Mouse (Mus musculus): Measurements from ENCODE around the gene Nts.

DNA sequence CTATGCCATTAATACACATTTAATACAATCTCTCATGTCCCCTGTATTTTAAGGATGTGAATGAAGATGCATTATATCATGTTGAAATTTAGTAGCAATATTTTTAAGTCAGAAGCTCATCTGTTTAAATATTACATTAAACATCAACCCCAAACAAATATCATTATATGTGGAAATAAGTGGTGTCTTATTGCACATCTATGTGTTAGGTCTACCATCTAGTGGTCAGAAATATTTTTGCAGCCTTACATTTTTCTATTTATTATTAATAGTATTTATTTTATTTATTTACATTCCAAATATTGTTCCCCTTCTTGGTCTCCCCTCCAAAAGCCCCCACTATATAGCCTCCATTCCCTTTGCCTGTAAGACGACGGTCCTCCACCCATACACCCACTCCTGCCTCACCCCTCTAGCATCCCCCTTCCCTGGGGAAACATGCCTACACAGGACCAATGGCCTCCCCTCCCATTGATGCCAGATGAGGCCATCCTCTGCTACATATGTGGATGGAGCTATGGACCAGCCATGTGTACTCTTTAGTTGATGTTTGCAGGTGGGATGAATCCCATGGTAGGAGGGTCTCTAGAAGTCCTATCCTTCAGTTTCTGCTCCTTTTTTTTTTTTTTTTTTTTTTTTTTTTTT, 45.3 kb downstream of the Nts start:
- TF ChIP-seq POLR2A (IDR thresholded peaks at IDR 0.05; ENCODE audit: low read depth, low read length) (no peak), CTCF (IDR thresholded peaks at IDR 0.05; ENCODE audit: extremely low read depth, insufficient read length, insufficient replicate concordance, low read depth, low read length) (no peak)

All from small intestine, adult 2 months (tissue).